Mouse (Mus musculus): ENCODE results near the gene Tmem47.

The Tmem47 gene

DNA sequence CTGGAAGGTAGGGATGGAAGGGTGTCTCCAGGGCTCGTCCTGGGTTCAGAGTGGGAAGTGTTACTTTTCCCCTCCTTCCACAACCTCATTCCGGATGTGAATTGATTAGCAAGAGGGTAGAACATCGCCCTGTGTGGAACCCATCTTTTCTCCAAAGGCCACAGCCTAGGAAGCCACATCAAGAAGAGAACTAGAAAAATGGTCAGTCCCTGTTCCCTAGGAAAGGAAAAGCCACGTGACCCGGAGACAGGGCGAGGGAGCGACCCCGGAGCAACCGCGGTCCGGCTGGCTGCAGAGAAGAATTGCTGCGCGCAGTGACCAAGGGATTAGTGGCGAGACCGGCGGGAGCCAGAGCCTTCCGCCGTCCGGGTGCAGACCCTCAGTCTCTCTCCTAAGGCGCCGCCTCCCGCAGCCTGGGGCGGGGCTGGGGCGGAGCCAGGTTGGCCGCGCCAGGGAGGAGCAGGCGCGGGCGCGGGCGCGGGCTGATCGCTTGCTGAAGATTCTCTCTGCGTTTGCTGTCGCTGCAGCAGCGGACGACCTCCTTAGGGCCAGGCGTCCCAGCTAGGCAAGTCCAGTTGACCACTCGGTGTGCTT, at the start of gene Tmem47:
Tmem47 (plus strand) TSS at position 489 of the 594 bp plus-strand sequence.
- peak; percentile 81 for DNase-seq (ENCODE audit: low read depth)

DNA sequence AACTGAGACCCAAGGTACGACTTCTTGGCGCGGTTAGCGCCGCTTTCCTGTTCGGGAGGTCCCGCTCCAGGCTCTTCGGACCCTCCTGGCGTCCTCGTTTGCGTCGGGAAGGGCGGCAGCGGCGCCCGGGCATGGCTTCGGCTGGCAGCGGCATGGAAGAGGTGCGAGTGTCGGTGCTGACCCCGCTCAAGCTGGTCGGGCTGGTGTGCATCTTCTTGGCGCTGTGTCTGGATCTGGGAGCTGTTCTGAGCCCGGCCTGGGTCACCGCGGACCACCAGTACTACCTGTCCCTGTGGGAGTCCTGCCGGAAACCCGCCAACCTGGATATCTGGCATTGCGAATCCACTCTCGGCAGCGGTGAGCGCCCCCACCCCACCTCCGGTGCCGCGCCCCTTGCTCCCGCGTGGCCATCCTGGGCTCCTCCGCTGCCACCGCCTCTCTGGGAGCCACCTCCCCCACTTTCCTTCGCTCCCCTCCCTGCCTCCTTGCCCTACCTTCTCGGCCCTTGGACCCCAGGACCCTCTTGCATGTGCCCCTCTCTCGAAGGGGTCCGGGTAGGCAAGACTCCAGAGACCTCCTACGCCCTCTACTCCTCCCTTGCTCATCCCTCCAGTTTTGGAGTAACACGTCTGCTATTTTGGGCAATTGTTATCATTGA, 435 bp downstream of the Tmem47 start:
- DNase-seq (ENCODE audit: low read depth), result no peak

DNA sequence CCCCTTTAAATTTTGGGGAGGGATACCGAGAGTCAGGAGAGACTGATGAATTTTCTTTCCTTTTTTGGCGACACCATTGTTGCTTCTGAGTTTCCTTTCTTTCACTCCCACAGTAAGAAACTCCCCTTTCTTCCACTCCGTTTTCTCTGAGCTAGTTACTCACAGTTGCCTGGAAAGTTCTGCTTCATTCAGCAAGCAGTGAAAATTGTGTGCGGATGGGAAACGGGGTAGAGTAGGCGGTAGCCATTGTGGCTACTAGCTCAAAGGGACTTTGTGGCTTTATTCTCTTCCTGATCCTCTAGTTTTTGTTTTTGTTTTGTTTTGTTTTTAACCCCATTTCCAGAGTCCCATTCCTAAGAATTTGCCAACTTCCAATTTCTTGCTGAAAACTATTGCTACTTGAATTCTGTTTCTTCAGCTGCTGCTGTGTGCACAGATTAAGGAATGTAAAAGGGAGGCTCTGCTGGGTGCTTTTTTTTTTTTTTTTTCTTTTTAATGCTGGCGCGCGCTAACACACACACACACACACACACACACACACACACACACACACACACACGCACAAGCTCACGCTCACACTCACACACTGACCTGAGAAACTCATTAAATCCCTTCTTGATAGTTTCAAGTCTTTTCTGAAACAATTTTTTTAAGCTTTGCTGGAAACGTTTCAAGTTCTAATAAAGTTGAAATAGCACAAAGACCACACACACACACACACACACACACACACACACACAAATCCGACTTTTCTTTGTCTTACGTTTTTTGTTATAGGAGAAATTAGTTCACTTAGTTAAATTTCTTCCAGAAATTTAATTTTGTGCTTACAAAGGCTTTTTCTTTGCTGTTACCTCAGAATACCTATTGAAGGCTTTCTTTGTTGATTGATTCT, 1.5 kb downstream of the Tmem47 start:
- peak; percentile 52 for DNase-seq (ENCODE audit: low read depth)

DNA sequence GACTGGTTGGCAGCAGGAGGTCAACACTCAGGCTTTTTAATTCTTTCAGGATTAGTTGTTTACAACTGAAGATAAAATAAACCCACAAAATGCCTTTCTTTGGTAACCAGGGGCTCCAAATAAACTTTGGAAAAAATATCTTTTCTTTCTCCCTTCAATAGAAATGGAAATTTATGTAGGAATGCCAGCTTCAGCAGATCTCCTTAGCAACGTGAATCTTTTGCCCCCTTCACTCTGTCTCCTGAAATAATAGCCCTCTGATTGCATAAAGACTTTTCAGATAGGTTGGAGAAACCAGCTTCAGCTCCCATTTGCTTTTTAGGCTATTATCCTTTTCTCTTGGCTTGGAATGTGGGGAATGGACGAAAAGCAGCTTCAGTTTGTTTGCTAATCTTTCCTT, 2.2 kb downstream of the Tmem47 start:
- peak; percentile 2 for DNase-seq (ENCODE audit: low read depth)

DNA sequence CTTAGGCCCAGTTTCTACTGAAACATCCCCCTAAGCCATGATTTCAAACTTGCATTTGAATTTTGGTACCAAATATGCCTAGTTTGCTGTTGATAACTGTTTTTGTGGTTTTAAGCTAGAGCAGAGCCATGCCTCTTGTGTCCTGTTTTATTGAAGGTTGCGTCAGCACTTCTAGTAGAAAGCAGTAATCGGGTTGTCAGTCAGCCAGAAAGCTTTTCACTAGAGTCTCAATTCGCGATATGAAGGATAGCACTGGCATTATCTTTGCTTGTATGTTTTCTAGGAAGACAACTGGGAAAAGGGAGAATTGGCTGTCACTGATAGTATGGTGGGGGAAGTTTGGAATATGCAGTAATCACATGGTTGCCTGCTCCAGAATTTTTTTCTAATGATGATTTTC, 3.3 kb downstream of the Tmem47 start:
- DNase-seq (ENCODE audit: low read depth), result peak; percentile 55

DNA sequence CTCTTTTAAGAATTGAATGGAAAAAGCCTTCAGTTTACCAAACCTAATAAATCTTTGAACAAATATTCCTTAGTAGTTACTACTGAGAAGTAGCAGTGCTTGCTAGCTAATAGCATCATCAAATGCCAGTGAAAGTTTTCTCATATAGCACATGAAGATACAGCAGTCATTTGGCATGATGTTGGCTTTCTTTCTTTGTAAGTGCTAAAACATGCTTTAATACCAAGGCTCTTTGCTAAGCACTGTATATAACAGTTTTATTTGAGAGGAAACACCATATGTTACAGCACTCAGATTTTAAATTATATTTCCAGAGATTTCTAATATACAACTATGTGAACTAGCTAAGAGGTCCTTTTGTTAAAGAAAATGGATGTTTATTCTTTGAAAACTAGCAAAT, 8.0 kb downstream of the Tmem47 start:
- no peak for DNase-seq (ENCODE audit: low read depth)

DNA sequence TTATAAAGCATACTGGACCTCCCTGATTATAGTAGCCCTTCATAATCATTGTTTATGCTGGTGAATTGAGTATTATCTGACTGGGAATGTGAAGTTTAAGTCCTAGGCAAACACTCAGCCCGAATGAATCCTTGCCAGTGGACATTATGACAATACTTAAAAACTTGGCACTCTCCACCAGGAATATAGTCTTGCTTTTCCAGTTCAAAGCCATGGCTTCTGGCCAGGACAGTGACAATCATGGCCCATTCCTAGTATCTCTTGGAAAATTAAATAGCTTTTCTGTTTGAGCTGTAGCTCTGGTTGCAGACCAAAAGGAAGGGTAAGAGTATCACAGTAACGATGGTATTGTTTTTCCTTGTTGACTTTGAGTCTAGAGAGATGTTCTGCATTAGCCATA, 10.5 kb downstream of the Tmem47 start:
- no peak for DNase-seq (ENCODE audit: low read depth)

DNA sequence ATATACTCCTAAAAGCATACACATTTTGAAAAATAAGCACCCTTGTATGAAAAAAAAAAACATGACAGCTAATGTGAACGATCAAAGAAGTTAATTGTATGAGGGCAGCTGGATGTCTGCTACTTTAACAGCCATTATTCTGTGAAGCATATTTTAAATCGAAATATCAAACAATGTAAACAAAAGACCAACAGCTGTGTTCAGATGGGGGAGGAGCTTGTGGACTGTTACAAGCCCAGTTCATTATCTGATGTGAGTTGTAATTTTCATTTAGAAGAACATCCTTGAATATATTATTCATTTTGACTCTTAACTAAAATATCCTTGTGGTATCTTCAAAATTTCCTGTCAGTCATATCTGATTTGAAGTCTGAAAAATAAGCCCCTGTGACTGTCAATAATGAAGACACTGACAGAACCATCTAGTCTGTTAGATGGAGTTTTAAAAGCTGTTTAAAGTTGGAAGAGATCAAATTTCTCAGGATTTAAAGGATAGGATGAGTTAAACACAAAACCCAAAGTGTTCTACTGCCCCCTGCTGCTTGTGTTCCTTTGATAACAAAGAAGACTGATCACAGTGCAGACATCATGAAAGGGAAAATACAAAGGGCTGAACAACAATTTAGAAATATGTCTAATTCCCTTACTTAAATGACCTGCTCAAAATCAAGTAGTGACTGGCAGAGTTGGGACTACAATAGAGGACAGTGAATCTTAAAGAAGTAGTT, 14.7 kb downstream of the Tmem47 start:
- DNase-seq (ENCODE audit: low read depth), result peak; percentile 77

DNA sequence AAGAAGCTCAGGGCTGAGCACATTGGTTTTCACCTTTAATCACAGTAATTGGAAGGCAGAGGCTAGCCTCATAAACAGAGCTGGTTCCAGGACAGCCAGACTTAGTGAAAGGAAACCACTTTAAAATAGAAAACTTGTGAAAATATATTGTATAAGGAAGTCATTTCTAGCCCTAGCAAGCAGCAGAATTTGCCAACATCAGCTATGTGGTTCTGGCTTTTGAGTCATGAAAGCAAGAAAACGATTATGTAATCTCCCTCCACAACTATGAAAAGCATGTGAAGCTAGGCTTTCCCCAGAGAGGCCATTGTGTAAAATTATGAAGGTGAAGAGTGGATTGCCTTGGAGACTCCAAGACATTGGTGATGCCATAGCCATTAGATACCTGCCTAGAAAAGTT, 76.9 kb downstream of the Tmem47 start:
- peak; percentile 1 for DNase-seq (ENCODE audit: low read depth)
